Mouse (Mus musculus) adrenal gland, postnatal 25 days (tissue): ENCODE measurements at regions not wholly inside any gene's neighbourhood (a gene's known extent, or its start where the extent isn't known, plus 50 kb on each side); places are given as distances from the start of the nearest gene placed in this dataset.

Experiments used
- DNase-seq: peaks from one replicate; pipeline ENCODE4 v3.0.0; 2021; ENCODE audit warnings: mixed read lengths

- DNase-seq, result no peak
Measured at GRCm38 (mm10) chr7:83179403-83179802, 312.3 kb downstream of the Mex3b start.

- DNase-seq, result no peak
Measured at GRCm38 (mm10) chr7:83186341-83186740, 319.2 kb downstream of the Mex3b start.

GRCm38 (mm10) chr7:83195896-83196537 is 328.9 kb downstream of the Mex3b start:
- DNase-seq, result no peak

GRCm38 (mm10) chr7:83197490-83197889 is 330.4 kb downstream of the Mex3b start:
- no peak for DNase-seq

- DNase-seq, result no peak
Measured at GRCm38 (mm10) chr7:83201126-83201686, 334.1 kb downstream of the Mex3b start.

GRCm38 (mm10) chr7:83201768-83202493 is 334.8 kb downstream of the Mex3b start:
- peak; percentile 36 for DNase-seq

- DNase-seq, result no peak
Measured at GRCm38 (mm10) chr7:83203311-83204012, 336.3 kb downstream of the Mex3b start.

- DNase-seq, result no peak
Measured at GRCm38 (mm10) chr7:83204013-83204365, 336.9 kb downstream of the Mex3b start.

- no peak for DNase-seq
Measured at GRCm38 (mm10) chr7:83204701-83205100, 337.6 kb downstream of the Mex3b start.

GRCm38 (mm10) chr7:83206999-83207398 is 339.9 kb downstream of the Mex3b start:
- no peak for DNase-seq

- DNase-seq, result no peak
Measured at GRCm38 (mm10) chr7:83211611-83212010, 344.5 kb downstream of the Mex3b start.

- DNase-seq, result no peak
Measured at GRCm38 (mm10) chr7:83222029-83222722, 355.0 kb downstream of the Mex3b start.

GRCm38 (mm10) chr7:83227262-83228108 is 357.2 kb upstream of the Tmc3 start:
- DNase-seq, result no peak

- peak; percentile 5 for DNase-seq
Measured at GRCm38 (mm10) chr7:83230496-83231325, 354.0 kb upstream of the Tmc3 start.

GRCm38 (mm10) chr7:83235659-83236058 is 349.1 kb upstream of the Tmc3 start:
- DNase-seq, result no peak

- no peak for DNase-seq
Measured at GRCm38 (mm10) chr7:83237336-83237735, 347.4 kb upstream of the Tmc3 start.

GRCm38 (mm10) chr7:83238091-83238490 is 346.6 kb upstream of the Tmc3 start:
- no peak for DNase-seq

- peak; percentile 12 for DNase-seq
Measured at GRCm38 (mm10) chr7:83242233-83242632, 342.5 kb upstream of the Tmc3 start.

GRCm38 (mm10) chr7:83245867-83246266 is 338.9 kb upstream of the Tmc3 start:
- no peak for DNase-seq

- no peak for DNase-seq
Measured at GRCm38 (mm10) chr7:83251995-83252563, 332.6 kb upstream of the Tmc3 start.
